Mouse (Mus musculus): ENCODE results near the gene Hist2h2be. TPM values are rescaled to one million over a fixed set of nuclear protein-coding genes. Genes with fewer than 3 reads are reported as not detected.
A peak's percentile ranks its signal among the peaks of the same experiment; 100 is the strongest.
"Not testable (repeated sequence)": the region's sequence is repeated elsewhere in the genome, so short reads cannot be mapped to it uniquely, and the experiment has no call there.

The Hist2h2be gene
- polyA plus RNA-seq, 1 experiment from 2014 or later = 7.2 TPM

DNA sequence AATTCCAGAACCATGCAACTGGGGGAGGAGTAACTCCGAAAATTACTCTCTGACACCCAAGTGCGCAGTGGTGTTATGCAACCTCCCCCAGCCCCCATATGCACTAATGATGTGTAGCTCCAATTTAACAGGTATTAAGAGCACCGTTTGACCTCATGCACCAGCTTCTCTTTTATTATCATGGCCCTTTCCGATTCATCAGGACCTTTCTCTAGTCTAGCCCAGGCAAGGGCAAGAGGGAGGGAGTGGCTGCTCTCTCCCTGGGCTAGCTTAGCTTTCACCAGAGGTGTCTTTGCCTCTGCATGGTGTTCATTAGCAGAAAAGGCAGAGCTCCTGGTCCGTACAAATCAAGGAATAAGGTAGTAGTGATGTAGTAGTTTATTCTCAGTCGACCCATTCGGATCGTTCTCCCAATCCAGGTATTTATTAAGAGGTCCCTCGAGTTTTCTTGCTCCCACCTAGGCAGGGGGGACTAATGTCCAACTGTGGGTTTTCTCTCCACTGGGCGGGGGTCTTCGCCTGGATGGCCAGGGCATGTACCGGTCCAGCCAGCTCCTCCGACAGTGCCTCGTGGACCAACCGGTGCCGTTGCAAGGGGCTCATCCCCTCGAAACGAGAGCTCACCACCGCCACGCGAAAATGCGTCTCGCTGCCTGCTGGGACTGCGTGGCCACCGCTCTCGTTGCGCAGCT lies 24.3 kb upstream of the Hist2h2be start:
- Histone ChIP-seq H3K9ac (ENCODE audit: low read length) (peak overlapping the region; percentile 91), H3K27ac (replicated peaks; ENCODE audit: low read depth, low read length) (peak overlapping the region; percentile 90), H3K4me1 (ENCODE audit: control insufficient read depth, insufficient read depth, low read length) (peaks cover 4% of the 10 kb centered on the region; the same call in 1 of the 2 replicates), H3K9me3 (ENCODE audit: control insufficient read depth, low read length) (no peaks in the 10 kb centered on the region), H3K36me3 (ENCODE audit: control insufficient read depth, insufficient read depth, low read length) (no peaks in the 10 kb centered on the region), H3K4me3 (ENCODE audit: low read depth, low read length) (peak overlapping the region; percentile 54), H3K27me3 (ENCODE audit: control insufficient read depth, insufficient read depth, low read length) (no peaks in the 10 kb centered on the region), H3K4me2 (ENCODE audit: low read depth, severe bottlenecking) (peak overlapping the region; percentile 91)
- ATAC-seq (ENCODE audit: insufficient number of reproducible peaks, low FRiP score, low TSS enrichment, low read depth) = peak; percentile 23
- no peak for DNase-seq (ENCODE audit: low spot score)
- WGBS = 17% methylated on average over 27 of the region's 27 CpGs

DNA sequence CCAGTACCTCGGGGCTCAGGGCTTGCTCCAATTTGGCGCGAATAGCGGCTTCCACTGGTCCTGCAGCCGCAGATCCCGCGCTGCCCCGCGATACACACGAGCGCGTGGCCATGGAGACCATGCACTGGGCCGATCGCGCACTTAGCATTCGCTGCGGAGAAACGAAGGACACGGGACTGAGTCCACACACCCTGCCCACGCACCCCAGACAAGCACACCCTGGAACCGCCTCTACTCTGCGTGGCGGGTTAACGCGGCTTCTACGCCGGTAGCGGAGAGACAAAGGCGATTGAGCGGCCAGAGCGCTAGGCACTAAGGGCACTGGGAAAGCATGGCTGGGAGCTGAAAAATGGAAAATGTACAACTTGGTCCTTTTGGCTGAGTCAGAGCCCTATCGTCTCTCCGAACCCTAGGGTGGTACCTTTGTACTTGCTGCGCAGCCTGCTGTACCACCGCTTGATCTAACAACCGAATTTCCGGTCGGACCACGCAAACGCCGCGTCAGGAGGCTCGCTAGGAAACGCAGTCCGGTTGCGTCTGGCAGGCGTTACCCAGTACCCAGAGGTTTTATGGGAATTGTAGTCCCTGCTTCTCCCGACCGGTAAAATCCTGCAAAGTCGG lies 23.7 kb upstream of the Hist2h2be start:
- Histone ChIP-seq H3K9ac (ENCODE audit: low read length) (peak overlapping the region; percentile 91), H3K27ac (replicated peaks; ENCODE audit: low read depth, low read length) (peak overlapping the region; percentile 90), H3K36me3 (ENCODE audit: control insufficient read depth, insufficient read depth, low read length) (no peaks in the 10 kb centered on the region), H3K27me3 (ENCODE audit: control insufficient read depth, insufficient read depth, low read length) (no peaks in the 10 kb centered on the region), H3K4me1 (ENCODE audit: control insufficient read depth, insufficient read depth, low read length) (peaks cover 4% of the 10 kb centered on the region; the same call in 1 of the 2 replicates), H3K4me3 (ENCODE audit: low read depth, low read length) (peak overlapping the region; percentile 54), H3K4me2 (ENCODE audit: low read depth, severe bottlenecking) (peak overlapping the region; percentile 91), H3K9me3 (ENCODE audit: control insufficient read depth, low read length) (no peaks in the 10 kb centered on the region)
- ATAC-seq (ENCODE audit: insufficient number of reproducible peaks, low FRiP score, low TSS enrichment, low read depth) = peak; percentile 92
- under 1% methylated on average over 50 of the region's 50 CpGs for WGBS
- peak; percentile 90 for DNase-seq (ENCODE audit: low spot score)

DNA sequence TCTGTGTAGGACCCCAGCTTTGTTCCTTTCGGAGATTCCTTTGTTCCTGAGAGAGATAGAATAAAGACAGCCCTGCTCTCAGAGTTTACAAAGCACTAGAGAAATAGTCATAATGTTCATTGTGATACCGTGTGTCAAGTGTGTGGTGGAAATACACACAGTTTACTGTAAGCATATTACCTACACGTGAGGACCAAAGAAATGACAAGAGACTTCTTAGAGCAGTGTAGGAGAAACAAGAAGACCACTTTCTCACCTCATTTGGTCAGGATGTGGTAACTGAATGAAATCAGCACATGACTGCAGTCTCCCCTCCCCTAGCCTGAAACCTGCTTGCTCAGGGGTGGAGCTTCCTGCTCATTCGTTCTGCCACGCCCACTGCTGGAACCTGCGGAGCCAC lies 22.7 kb upstream of the Hist2h2be start:
- Histone ChIP-seq H3K9ac (ENCODE audit: low read length) (no peak overlapping the region), H3K9me3 (ENCODE audit: control insufficient read depth, low read length) (no peaks in the 10 kb centered on the region), H3K36me3 (ENCODE audit: control insufficient read depth, insufficient read depth, low read length) (no peaks in the 10 kb centered on the region), H3K4me3 (ENCODE audit: low read depth, low read length) (no peak overlapping the region), H3K4me2 (ENCODE audit: low read depth, severe bottlenecking) (peak overlapping the region; percentile 34), H3K4me1 (ENCODE audit: control insufficient read depth, insufficient read depth, low read length) (peaks cover 4% of the 10 kb centered on the region; the same call in 1 of the 2 replicates), H3K27me3 (ENCODE audit: control insufficient read depth, insufficient read depth, low read length) (no peaks in the 10 kb centered on the region), H3K27ac (replicated peaks; ENCODE audit: low read depth, low read length) (no peak overlapping the region)
- ATAC-seq (ENCODE audit: insufficient number of reproducible peaks, low FRiP score, low TSS enrichment, low read depth) (no peak), DNase-seq (ENCODE audit: low spot score) (no peak)
- 10% methylated on average over 6 of the region's 6 CpGs for WGBS

DNA sequence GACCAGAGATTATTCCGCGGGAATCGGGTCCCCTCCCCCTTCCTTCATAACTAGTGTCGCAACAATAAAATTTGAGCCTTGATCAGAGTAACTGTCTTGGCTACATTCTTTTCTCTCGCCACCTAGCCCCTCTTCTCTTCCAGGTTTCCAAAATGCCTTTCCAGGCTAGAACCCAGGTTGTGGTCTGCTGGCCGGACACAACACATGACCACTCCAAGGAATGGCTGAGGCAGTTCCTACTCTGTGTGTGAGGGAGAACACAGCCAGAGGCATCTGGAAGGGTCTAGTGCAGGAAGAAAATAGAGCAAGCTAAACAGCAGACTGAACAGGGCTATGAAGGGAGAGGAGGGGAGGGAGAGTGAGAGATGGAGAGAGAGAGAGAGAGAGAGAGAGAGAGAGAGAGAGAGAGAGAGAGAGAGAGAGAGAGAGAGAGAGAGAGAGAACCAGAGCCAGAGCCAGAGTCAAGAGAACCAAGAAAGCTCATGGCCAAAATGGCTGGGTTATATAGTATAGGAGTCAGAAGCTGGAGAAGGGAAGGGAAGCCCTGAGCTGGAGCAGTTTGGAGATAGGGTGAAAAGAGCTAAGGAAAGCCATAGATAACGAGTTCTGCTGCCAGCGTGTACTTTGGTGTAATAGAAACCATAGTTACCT lies 22.2 kb upstream of the Hist2h2be start:
- not testable (repeated sequence) for H3K27me3 ChIP-seq (ENCODE audit: control insufficient read depth, insufficient read depth, low read length); DNase-seq (ENCODE audit: low spot score); H3K4me1 ChIP-seq (ENCODE audit: control insufficient read depth, insufficient read depth, low read length); ATAC-seq (ENCODE audit: insufficient number of reproducible peaks, low FRiP score, low TSS enrichment, low read depth); H3K9ac ChIP-seq (ENCODE audit: low read length); H3K9me3 ChIP-seq (ENCODE audit: control insufficient read depth, low read length); H3K4me2 ChIP-seq (ENCODE audit: low read depth, severe bottlenecking); H3K36me3 ChIP-seq (ENCODE audit: control insufficient read depth, insufficient read depth, low read length); H3K4me3 ChIP-seq (ENCODE audit: low read depth, low read length); H3K27ac ChIP-seq (replicated peaks; ENCODE audit: low read depth, low read length)
- WGBS = 33% methylated on average over 6 of the region's 8 CpGs

DNA sequence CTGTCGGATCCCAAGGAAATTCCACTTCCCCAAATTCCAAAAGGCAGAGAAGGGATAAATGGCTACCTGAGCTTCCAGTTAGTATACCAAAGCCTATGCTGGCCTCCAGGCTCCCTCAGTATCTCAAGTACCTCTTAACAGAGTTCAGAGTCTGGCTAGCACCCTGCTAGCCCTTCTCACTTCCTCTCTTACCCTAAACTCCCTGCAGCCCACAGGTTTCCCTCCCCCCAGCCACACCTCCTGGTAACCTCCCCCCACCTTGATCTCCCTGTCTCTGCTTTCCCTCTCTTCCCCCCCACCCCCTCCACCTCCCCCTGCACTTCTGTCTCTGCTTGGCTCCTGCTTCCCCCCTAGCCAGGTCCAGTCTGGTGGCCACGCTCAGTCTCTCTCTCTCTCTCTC lies 21.2 kb upstream of the Hist2h2be start:
- no peaks in the 10 kb centered on the region for H3K27me3 ChIP-seq (ENCODE audit: control insufficient read depth, insufficient read depth, low read length)
- H3K9me3 ChIP-seq (ENCODE audit: control insufficient read depth, low read length) = no peaks in the 10 kb centered on the region
- no peak overlapping the region for H3K4me2 ChIP-seq (ENCODE audit: low read depth, severe bottlenecking)
- ATAC-seq (ENCODE audit: insufficient number of reproducible peaks, low FRiP score, low TSS enrichment, low read depth) (no peak), DNase-seq (ENCODE audit: low spot score) (no peak)
- 61% methylated on average over 2 of the region's 2 CpGs for WGBS
- H3K4me1 ChIP-seq (ENCODE audit: control insufficient read depth, insufficient read depth, low read length) = peaks cover 4% of the 10 kb centered on the region; the same call in 1 of the 2 replicates
- H3K27ac ChIP-seq (replicated peaks; ENCODE audit: low read depth, low read length) = no peak overlapping the region
- H3K36me3 ChIP-seq (ENCODE audit: control insufficient read depth, insufficient read depth, low read length) = no peaks in the 10 kb centered on the region
- no peak overlapping the region for H3K9ac ChIP-seq (ENCODE audit: low read length)
- no peak overlapping the region for H3K4me3 ChIP-seq (ENCODE audit: low read depth, low read length)

DNA sequence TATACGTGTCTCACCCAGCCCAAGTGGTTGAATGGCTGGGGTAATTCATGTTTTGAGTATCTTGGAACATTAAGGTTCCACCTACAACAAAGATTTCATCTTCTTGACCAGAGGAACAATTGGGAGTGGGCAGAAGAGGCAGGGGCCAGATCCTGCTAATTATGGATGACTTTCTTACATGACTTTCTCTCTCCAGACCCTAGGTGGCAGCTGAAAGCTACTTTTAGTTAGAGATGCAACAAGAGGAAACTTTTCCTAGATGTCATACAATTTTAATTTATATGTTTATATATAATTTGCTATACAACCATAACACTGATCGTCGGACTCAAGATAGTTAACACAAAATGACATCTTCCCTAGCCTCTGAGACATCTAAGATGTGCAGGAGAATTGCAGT lies 13.1 kb upstream of the Hist2h2be start:
- Histone ChIP-seq H3K4me1 (ENCODE audit: control insufficient read depth, insufficient read depth, low read length) (no peaks in the 10 kb centered on the region), H3K4me3 (ENCODE audit: low read depth, low read length) (no peak overlapping the region), H3K9me3 (ENCODE audit: control insufficient read depth, low read length) (no peaks in the 10 kb centered on the region), H3K4me2 (ENCODE audit: low read depth, severe bottlenecking) (no peak overlapping the region), H3K9ac (ENCODE audit: low read length) (no peak overlapping the region), H3K36me3 (ENCODE audit: control insufficient read depth, insufficient read depth, low read length) (no peaks in the 10 kb centered on the region), H3K27me3 (ENCODE audit: control insufficient read depth, insufficient read depth, low read length) (no peaks in the 10 kb centered on the region), H3K27ac (replicated peaks; ENCODE audit: low read depth, low read length) (no peak overlapping the region)
- DNase-seq (ENCODE audit: low spot score) (no peak), ATAC-seq (ENCODE audit: insufficient number of reproducible peaks, low FRiP score, low TSS enrichment, low read depth) (no peak)
- 77% methylated on average over 3 of the region's 3 CpGs for WGBS

DNA sequence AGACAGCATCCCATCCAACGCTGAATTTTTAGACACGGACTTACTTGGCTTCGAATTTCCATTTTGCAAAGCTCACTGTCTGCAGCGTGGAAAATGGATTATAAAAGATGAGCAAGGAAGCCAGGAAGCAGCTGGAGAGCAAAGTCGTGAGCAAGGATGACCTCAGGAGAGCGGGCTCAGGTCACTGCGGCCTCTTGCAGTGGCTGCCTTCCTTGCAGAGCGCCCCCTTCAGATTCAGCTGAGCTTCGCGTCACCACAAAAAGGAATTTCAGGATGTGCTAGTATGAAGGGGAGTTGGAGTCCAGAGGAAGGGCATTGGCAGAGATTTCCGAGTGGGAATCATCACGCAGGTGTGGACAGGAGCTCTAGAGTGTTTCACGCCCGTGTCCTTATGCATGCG lies 11.7 kb upstream of the Hist2h2be start:
- Histone ChIP-seq H3K36me3 (ENCODE audit: control insufficient read depth, insufficient read depth, low read length) (no peaks in the 10 kb centered on the region), H3K4me3 (ENCODE audit: low read depth, low read length) (no peak overlapping the region), H3K9ac (ENCODE audit: low read length) (no peak overlapping the region), H3K4me2 (ENCODE audit: low read depth, severe bottlenecking) (no peak overlapping the region), H3K27ac (replicated peaks; ENCODE audit: low read depth, low read length) (no peak overlapping the region), H3K9me3 (ENCODE audit: control insufficient read depth, low read length) (no peaks in the 10 kb centered on the region), H3K4me1 (ENCODE audit: control insufficient read depth, insufficient read depth, low read length) (no peaks in the 10 kb centered on the region), H3K27me3 (ENCODE audit: control insufficient read depth, insufficient read depth, low read length) (no peaks in the 10 kb centered on the region)
- WGBS = 28% methylated on average over 15 of the region's 15 CpGs
- DNase-seq (ENCODE audit: low spot score) (peak; percentile 36), ATAC-seq (ENCODE audit: insufficient number of reproducible peaks, low FRiP score, low TSS enrichment, low read depth) (no peak)

DNA sequence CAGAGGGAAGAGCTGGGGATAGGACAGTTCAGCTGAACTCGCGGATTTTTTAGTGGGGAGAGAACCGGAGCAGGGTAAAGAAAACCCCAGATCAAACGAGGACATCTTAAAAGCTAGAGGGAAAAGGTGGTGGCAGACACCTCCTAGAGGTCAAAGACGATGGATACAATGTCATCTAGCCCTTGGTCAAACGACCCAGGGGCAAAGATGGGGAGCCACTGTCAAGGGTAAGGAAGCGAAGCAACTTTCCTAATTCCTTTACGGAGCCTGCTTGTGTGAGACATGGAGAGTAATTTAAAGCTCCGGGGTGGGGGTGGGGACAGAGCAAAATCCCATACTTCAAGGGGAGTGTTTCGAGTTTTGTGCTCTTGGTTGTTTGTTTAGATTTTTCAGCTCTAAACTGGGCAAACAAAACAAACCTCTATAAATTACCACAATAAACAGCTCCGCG lies 1.7 kb upstream of the Hist2h2be start:
- peak overlapping the region; percentile 47 for H3K9ac ChIP-seq (ENCODE audit: low read length)
- no peaks in the 10 kb centered on the region for H3K36me3 ChIP-seq (ENCODE audit: control insufficient read depth, insufficient read depth, low read length)
- H3K27ac ChIP-seq (replicated peaks; ENCODE audit: low read depth, low read length) = peak overlapping the region; percentile 98
- H3K9me3 ChIP-seq (ENCODE audit: control insufficient read depth, low read length) = no peaks in the 10 kb centered on the region
- H3K4me2 ChIP-seq (ENCODE audit: low read depth, severe bottlenecking) = peak overlapping the region; percentile 59
- peaks cover 12% of the 10 kb centered on the region for H3K4me1 ChIP-seq (ENCODE audit: control insufficient read depth, insufficient read depth, low read length)
- WGBS = under 1% methylated on average over 12 of the region's 12 CpGs
- DNase-seq (ENCODE audit: low spot score) (peak; percentile 67), ATAC-seq (ENCODE audit: insufficient number of reproducible peaks, low FRiP score, low TSS enrichment, low read depth) (peak; percentile 2; the same call in 1 of the 2 replicates)
- H3K4me3 ChIP-seq (ENCODE audit: low read depth, low read length) = peak overlapping the region; percentile 61
- H3K27me3 ChIP-seq (ENCODE audit: control insufficient read depth, insufficient read depth, low read length) = no peaks in the 10 kb centered on the region

Measured in limb, embryonic 11.5 days (tissue).